Mouse (Mus musculus): ENCODE measurements around the gene Cpvl.

Cpvl gene

DNA sequence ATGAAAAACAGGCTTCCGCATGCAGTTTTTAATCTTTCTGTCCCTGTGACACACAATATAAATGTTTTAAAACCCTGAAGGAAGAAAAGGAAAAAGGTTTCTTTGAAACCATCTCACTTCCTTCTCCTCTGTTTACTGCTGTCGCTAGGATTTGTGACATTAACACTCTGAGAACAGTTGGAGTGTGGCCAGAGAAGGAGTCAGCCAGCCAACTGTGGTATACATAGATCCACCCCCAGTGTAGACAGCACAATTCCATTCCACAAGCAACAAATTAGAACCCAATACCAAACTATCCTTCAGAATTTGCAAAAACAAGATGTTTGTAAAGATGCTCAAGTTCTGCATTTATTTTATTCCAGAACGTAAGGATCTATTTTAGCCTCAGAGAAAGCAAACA is 6.7 kb downstream of the Cpvl start:
- no peak for DNase-seq

DNA sequence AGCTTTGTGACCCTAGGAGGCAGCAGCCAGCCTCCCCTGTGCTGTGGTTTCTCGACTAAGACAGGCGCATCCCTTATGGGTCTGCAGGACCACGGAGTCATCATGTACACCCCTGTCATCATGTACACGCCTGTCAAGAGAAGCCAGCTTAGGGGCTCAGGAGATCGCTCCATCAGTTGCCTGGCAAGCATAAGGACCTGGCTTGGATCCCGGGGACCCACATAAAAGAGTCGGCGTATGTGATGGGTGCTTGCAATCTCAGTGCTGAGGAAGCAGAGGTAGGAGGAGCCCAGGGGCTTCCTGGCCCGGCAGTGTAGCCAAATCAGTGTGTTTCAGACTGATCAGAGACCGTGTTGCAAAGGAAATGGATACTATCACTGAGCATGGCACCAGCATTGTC is 9.4 kb downstream of the Cpvl start:
- DNase-seq = no peak

DNA sequence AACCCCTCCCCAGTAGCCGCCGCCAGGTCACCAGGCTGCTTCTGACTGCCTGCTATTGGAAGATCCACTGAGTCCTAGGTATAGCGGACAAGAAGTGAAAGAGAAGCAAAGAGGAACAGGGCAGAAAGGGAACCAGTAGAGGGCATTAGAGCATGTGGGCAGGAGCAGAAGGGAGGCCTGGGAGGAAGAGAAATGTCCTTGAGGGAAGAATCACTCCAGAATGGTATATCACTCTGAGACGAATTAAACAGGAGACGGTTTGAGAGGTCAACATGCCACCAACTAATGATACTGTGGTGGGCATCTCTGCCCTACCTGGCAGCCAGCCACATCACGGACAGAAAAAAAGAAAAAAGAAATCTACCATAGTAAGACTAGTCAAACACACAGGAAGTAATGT is 9.9 kb downstream of the Cpvl start:
- no peak for DNase-seq

GRCm38 (mm10) chr6:53966595-53966994 is 11.9 kb downstream of the Cpvl start:
- no peak for DNase-seq

DNA sequence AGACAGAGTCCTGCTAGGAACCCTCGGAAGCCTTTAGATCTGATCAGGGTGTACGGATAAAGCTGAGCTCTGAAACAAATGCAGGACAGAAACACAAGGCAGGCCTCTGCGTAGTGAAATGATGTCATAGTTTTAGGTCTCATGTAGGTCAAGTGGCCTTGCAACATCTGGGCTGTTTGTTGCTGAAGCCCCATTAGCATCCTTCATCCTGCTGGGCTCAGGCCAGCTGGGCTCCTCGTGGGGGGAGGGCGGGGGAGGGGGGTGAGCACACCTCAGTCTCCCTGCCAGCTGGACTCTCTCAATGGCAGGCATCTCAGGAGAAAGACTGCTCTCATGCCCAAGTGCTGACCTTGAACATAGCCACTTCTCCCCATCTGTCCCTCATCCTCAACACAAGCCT is 12.6 kb downstream of the Cpvl start:
- DNase-seq = no peak

- DNase-seq = no peak
Observed at GRCm38 (mm10) chr6:53963906-53964496, 14.5 kb downstream of the Cpvl start.

GRCm38 (mm10) chr6:53962006-53962405 is 16.5 kb downstream of the Cpvl start:
- no peak for DNase-seq

GRCm38 (mm10) chr6:53959826-53960225 is 18.6 kb downstream of the Cpvl start:
- DNase-seq = no peak

DNA sequence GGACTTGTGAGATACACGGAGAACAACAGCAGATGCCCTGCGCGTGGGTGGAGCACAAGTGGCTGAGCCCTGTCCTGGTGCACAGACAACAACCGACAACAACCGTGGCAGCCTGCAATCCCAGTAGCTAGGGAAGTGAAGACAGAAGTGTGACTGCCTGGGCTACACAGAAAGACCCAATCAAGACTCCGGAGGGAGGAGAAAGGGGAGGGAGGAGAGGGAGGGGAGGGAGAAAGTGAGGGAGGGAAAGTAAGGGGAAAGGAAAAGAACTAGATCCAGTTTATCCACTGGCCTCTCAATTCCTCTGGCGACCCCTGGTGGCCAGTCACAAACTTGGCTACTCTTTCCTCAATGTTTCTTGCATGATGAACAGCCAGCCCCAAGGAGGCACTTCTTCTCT is 20.1 kb downstream of the Cpvl start:
- DNase-seq = peak; percentile 66

- DNase-seq = no peak
Observed at GRCm38 (mm10) chr6:53956513-53956912, 22.0 kb downstream of the Cpvl start.

GRCm38 (mm10) chr6:53955846-53956245 is 22.6 kb downstream of the Cpvl start:
- DNase-seq = no peak

- DNase-seq = no peak
Observed at GRCm38 (mm10) chr6:53955271-53955670, 23.2 kb downstream of the Cpvl start.

GRCm38 (mm10) chr6:53954106-53954505 is 24.4 kb downstream of the Cpvl start:
- no peak for DNase-seq

- DNase-seq = no peak
Observed at GRCm38 (mm10) chr6:53953348-53953747, 25.1 kb downstream of the Cpvl start.

DNA sequence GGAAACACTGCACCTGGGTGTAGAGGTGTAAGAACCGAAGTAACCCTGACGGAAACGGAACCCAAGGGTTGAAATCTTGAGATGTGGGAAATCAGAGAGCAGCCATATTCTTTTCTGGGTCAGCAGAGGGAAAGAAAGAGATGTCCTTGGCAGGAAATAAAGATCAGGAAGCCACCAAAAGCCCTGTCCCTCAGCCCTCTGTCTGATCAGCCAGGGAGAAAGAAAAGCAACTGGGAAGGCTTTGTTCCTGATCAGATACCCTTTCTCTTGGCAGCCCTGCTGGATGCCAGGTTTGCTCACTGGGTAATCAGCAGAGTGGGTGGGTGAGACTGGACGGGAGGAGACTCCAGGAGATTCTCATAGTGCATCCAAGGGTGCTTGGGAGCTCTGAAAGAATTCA is 27.1 kb downstream of the Cpvl start:
- DNase-seq = no peak

- DNase-seq = no peak
Observed at GRCm38 (mm10) chr6:53950876-53951275, 27.6 kb downstream of the Cpvl start.

DNA sequence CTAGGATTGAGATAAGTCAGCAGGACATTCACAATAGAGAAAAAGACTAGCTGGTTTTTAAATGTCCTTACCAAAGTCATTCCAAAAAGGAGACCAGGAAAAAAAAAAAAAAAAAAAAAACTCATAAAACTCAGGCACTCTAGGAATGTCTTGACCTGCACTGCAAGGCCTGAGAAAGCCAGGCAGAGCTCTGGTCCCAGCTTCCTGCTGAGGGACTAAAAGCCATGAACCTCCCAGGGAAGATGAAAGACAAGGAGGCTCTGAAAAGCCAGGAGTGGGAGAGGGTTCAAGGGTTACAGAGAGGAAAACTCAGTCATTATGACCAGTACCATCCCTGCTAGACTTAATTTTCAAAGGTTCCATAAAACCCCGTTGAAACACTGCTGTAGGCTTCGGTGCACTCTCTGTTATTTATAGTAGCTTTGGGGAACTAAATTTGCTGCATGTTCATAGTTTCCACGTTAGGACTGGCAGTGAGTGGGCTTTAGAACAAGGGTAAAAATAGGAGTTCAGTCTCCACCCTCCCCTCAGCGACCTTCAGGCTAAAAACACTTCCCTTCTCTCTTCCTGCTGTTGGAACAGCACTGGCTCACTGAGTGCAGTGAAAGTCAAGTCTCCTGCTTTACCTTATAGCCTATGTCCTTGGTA is 30.0 kb downstream of the Cpvl start:
- DNase-seq = no peak

- no peak for DNase-seq
Observed at GRCm38 (mm10) chr6:53944887-53945286, 33.6 kb downstream of the Cpvl start.

DNA sequence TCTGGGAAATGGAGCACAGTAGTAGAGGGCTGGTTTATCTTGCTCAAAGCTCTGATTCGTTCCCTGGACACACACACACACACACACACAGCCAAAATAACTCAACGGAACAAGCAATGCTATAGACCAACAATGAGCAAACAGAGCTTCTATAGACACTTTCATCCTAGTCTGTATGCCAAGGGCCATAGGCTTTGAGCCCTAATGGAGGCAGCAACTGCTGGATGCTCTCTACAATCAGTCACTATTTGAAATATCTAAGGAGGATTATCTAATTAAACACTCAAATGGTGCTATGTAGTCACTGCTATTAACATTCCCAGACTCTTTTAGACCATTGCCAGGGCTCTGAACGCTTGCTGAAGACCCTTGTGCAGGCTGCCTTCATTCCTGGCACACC is 34.1 kb downstream of the Cpvl start:
- no peak for DNase-seq

GRCm38 (mm10) chr6:53942190-53942831 is 36.2 kb downstream of the Cpvl start:
- DNase-seq = no peak

DNA sequence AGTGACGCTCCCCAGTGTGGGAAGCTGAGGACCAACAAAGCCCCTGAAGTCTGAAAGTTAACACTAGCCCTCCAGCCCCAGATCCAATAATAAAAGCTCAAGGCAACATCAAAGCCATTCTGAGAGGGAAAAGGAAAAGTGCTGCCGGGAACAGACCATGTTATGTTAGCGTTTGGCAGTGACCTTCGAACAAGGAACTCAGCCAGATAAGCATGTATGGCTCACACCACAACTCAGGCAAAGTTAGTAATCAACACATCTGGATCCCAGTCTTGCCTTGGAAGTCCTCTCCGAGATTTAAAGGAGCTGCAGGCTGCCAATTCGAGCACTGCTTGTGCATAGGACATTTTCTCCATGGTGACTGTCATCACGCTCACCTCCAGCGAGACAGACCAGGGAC is 38.7 kb downstream of the Cpvl start:
- DNase-seq = no peak

- DNase-seq = no peak
Observed at GRCm38 (mm10) chr6:53938942-53939341, 39.5 kb downstream of the Cpvl start.

- DNase-seq = no peak
Observed at GRCm38 (mm10) chr6:53937143-53938134, 41.0 kb downstream of the Cpvl start.
